Mouse (Mus musculus): ENCODE data around the gene Ptger4.
"Not testable (repeated sequence)": the region's sequence is repeated elsewhere in the genome, so short reads cannot be mapped to it uniquely, and the experiment has no call there.

Ptger4 gene

GRCm38 (mm10) chr15:5237012-5237660, 6.9 kb downstream of the Ptger4 start:
- DNase-seq = no peak

- peak; percentile 83 for DNase-seq
These were observed 7.4 kb downstream of the Ptger4 start for GRCm38 (mm10) chr15:5236538-5236937.

- DNase-seq = peak; percentile 70
These were observed 8.5 kb downstream of the Ptger4 start for GRCm38 (mm10) chr15:5235527-5235926.

GRCm38 (mm10) chr15:5234659-5235058, 9.3 kb downstream of the Ptger4 start:
- no peak for DNase-seq

GRCm38 (mm10) chr15:5230746-5231145, 13.2 kb downstream of the Ptger4 start:
- DNase-seq = not testable (repeated sequence)

GRCm38 (mm10) chr15:5220491-5220890, 23.5 kb downstream of the Ptger4 start:
- DNase-seq = no peak

- no peak for DNase-seq
These were observed 34.9 kb downstream of the Ptger4 start for GRCm38 (mm10) chr15:5209116-5209515.

- DNase-seq = no peak
These were observed 38.8 kb downstream of the Ptger4 start for GRCm38 (mm10) chr15:5205222-5205621.

GRCm38 (mm10) chr15:5196691-5197090, 47.3 kb downstream of the Ptger4 start:
- DNase-seq = no peak

- no peak for DNase-seq
These were observed 47.9 kb downstream of the Ptger4 start for GRCm38 (mm10) chr15:5195987-5196514.

- no peak for DNase-seq
These were observed 49.1 kb downstream of the Ptger4 start for GRCm38 (mm10) chr15:5194931-5195330.

- DNase-seq = no peak
These were observed 49.5 kb downstream of the Ptger4 start for GRCm38 (mm10) chr15:5194446-5194845.

- no peak for DNase-seq
These were observed 50.2 kb downstream of the Ptger4 start for GRCm38 (mm10) chr15:5193833-5194232.

GRCm38 (mm10) chr15:5189504-5190093, 54.4 kb downstream of the Ptger4 start:
- peak; percentile 45 for DNase-seq

GRCm38 (mm10) chr15:5188029-5188428, 56.0 kb downstream of the Ptger4 start:
- DNase-seq = no peak

- DNase-seq = no peak
These were observed 56.9 kb downstream of the Ptger4 start for GRCm38 (mm10) chr15:5187116-5187515.

- no peak for DNase-seq
These were observed 57.7 kb downstream of the Ptger4 start for GRCm38 (mm10) chr15:5186293-5186675.

- DNase-seq = peak; percentile 73
These were observed 58.4 kb downstream of the Ptger4 start, which contains the start of gene Ttc33 for GRCm38 (mm10) chr15:5185366-5186292. TSS of gene Ttc33 (plus strand) at chr15:5185525.

GRCm38 (mm10) chr15:5184668-5185330, 59.2 kb downstream of the Ptger4 start:
- no peak for DNase-seq

- no peak for DNase-seq
These were observed 70.7 kb downstream of the Ptger4 start for GRCm38 (mm10) chr15:5173217-5173820.

- no peak for DNase-seq
These were observed 78.7 kb downstream of the Ptger4 start for GRCm38 (mm10) chr15:5165121-5165773.

GRCm38 (mm10) chr15:5158827-5159226, 85.2 kb downstream of the Ptger4 start:
- DNase-seq = no peak

Measured in right cerebral cortex, postnatal 14 days (tissue).